Mouse (Mus musculus) liver, adult 2 months (tissue): ENCODE results near the gene Glrp1.

ENCODE experiments used
- CTCF ChIP-seq: fragments of 200-500 bp; IDR thresholded peaks from 2 replicates; pipeline ENCODE4 v1.5.1; 2011; ENCODE audit warnings: low read depth, low read length, control low read depth
- POLR2A ChIP-seq: fragments of 200-500 bp; IDR thresholded peaks from 2 replicates; pipeline ENCODE4 v1.6.1; 2011; ENCODE audit warnings: low read length, control low read depth; ENCODE audit not compliant: insufficient read depth; ENCODE audit errors: extremely low read depth

DNA sequence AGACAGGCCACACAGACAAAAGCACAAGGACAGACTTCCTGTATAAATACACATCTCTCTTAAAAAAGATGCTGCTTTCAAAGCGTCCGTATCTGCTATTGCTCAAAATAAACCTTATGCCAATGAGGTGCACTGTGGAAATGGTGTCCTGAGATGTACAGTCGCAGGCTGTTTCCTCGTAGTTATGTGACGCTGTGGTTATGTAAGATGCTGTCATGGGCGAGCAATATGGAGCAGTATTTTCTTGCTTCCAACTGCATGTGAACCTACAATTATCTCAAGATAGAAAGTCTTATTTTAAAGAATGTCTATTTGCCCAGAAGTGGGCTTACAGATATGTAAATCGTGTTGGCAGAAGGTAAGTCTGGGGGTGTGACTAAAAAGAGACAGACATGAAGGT lies 37.3 kb upstream of the Glrp1 start:
- TF ChIP-seq POLR2A (no peak), CTCF (no peak)
